Mouse (Mus musculus) retina, embryonic 14.5 days (tissue): Measurements from ENCODE around the gene Anapc2.
A peak's percentile ranks its signal among the peaks of the same experiment; 100 is the strongest.
"Not testable (repeated sequence)": the region's sequence is repeated elsewhere in the genome, so short reads cannot be mapped to it uniquely, and the experiment has no call there.

Experiments
- DNase-seq: peaks from one replicate; pipeline ENCODE4 v3.0.0-alpha.2; 2015; ENCODE audit warnings: low spot score

Anapc2 gene

GRCm38 (mm10) chr2:25240723-25241437 is 31.4 kb upstream of the Anapc2 start:
- DNase-seq = peak; percentile 82

- DNase-seq = no peak
Measured at GRCm38 (mm10) chr2:25241438-25241775, 30.9 kb upstream of the Anapc2 start.

GRCm38 (mm10) chr2:25242101-25242506 is 30.2 kb upstream of the Anapc2 start, which contains the start of the genes Rnf208 and Cysrt1:
Gene Rnf208, plus strand, starts transcription at chr2:25242255.
Gene Cysrt1, minus strand, starts transcription at chr2:25242452.
- peak; percentile 62 for DNase-seq

DNA sequence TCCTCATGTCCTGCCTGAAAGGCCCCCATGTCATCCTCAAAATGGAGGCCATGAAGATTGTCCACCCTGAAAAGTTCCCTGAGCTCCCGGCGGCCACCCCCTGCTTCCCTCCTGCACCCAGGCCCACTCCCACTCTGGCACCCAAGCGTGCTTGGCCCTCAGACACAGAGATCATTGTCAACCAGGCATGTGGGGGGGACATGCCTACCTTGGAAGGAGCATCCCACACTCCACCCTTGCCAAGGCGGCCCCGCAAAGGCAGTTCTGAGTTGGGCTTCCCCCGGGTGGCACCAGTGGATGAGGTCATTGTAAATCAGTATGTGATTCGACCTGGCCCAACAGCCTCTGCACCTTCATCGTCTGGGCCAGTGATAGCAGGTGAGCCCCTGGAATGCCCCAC is 28.9 kb upstream of the Anapc2 start:
- no peak for DNase-seq

- DNase-seq = no peak
Measured at GRCm38 (mm10) chr2:25244144-25244543, 28.1 kb upstream of the Anapc2 start.

- no peak for DNase-seq
Measured at GRCm38 (mm10) chr2:25246183-25247072, 25.9 kb upstream of the Anapc2 start, which contains the start of gene AL732309.1. Gene AL732309.1, minus strand, starts transcription at chr2:25246863.

DNA sequence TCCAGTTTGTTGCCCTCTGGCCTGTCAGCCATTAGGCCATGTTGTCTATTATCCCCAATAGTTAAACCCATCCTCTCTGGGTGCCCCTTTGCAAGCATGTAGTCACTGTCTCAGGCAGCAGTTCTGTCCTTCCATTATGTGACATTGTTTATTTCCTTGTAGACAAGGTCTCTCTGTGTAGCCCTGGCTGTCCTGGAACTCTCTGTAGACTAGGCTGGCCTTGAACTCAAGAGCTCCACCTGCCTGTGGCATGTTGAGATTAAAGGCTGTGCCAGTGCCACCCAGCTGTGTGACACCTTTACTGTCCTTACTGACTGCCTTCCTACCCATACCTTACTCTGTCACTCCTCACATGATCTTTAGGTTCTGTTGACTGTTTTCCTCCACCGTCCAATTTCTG is 19.9 kb upstream of the Anapc2 start:
- no peak for DNase-seq

DNA sequence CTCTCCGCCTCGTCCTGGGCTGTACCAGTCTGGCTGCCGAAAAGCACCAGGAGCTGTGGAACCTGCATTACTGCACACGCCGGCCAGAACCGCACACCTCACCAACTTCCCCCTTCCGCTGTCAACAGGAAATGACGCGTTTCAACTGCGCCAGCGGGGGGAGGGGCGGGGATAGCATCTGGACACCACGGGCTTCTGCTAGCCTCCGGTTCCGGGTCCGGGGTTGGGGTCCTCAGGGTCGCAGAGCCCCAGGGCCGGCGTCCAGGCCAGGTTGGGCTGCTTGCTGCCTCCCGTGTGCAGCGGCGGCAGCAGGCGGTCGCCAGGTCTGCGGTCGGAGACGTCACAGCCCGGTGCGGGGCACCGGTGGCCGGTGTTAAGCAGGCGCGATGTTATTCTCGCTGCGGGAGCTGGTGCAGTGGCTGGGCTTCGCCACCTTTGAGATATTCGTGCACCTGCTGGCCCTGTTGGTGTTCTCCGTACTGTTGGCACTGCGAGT is 16.9 kb upstream of the Anapc2 start, which contains the start of gene Tmem203:
TSS of gene Tmem203 (plus strand) at position 156 of the 496 bp plus-strand sequence.
- DNase-seq = peak; percentile 95

GRCm38 (mm10) chr2:25256443-25257109 is 15.7 kb upstream of the Anapc2 start:
- DNase-seq = peak; percentile 60

DNA sequence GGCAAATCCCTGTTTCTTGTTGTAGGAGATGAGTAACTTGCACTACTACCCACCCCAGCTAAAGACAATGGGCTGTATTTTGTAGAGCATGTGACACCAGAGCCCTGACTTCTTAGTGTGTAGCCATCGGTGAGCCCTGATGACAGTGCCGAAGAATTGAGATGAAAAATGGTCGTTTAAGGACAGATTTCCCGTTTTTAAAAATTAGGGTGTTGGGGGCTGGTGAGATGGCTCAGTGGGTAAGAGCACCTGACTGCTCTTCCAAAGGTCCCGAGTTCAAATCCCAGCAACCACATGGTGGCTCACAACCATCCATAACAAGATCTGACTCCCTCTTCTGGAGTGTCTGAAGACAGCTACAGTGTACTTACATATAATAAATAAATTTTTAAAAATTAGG is 15.0 kb upstream of the Anapc2 start:
- not testable (repeated sequence) for DNase-seq

- DNase-seq = peak; percentile 32
Measured at GRCm38 (mm10) chr2:25258887-25259286, 13.4 kb upstream of the Anapc2 start.

DNA sequence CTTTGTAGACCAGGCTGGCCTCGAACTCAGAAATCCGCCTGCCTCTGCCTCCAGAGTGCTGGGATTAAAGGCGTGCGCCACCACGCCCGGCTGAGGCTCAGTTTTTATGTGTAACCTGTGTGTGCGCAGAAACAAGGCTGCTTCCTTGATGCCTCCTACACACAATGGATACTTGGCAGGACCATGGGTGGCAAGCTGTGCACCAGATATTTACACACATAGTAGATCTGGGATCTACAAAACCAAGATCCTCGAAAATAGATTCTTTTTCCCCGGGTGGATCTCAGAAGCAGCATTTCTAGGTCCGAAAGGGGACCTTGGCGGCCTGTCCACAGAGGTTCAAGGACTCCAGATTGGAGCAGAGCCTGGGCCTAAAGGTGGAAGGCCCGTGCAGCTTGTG is 10.4 kb upstream of the Anapc2 start:
- no peak for DNase-seq

- DNase-seq = peak; percentile 97
Measured at GRCm38 (mm10) chr2:25262291-25262767, 9.9 kb upstream of the Anapc2 start, which contains the start of gene Tprn. Gene Tprn, plus strand, starts transcription at chr2:25262618.

- peak; percentile 51 for DNase-seq
Measured at GRCm38 (mm10) chr2:25262795-25263622, 9.3 kb upstream of the Anapc2 start.

DNA sequence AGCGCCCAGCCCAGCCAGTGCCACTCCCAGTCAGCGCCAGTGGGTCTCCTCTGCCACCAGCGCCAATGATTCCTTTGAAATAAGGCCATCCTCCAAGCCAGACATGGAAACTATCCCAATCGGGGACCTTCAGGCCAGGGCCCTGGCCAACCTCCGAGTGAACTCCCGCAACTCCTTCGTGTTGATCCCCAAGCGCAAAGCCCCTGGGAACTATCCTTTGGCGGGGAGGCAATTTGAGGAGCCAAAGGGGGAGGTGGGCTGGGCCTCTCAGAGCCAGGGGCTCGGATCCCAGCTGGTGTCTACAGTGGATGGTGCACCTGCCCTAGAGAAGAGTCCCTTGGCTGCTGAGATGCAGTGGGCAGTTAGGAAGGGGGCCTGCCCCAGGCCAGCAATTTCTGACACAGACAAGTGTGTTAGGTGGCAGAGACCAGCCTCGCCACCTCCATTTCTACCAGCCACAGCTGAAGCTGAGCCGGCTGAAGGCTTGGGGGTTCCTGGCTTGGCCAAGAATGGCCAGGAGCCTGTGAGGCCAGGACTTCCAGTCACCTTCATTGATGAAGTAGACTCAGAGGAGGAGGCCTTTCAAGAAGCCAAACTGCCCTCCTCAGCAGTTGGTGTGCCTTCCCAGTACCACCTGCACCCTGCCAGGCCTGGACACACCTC is 8.5 kb upstream of the Anapc2 start:
- no peak for DNase-seq

- no peak for DNase-seq
Measured at GRCm38 (mm10) chr2:25264286-25264660, 8.0 kb upstream of the Anapc2 start.

- DNase-seq = no peak
Measured at GRCm38 (mm10) chr2:25264851-25265250, 7.4 kb upstream of the Anapc2 start.

GRCm38 (mm10) chr2:25265897-25266656 is 6.2 kb upstream of the Anapc2 start:
- DNase-seq = no peak

DNA sequence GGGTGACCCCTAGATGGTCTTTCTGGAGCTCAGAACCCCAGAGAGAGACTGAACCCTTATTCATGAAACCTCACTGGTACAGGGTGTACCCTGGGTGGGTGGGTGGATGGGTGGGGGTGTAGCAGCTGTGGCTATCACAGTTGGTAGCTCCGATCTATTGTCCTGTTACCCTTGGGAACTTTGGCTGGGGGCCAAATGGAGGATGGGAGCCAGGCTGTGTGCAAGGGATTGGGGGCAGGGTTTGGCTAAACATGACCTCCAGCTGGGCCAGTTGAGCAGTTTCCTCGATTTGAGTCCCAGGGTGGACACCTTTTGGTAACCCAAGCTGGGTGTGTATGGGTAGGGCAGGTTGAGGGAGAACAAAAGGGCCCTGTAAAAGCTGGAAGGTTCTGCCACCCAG is 5.6 kb upstream of the Anapc2 start:
- no peak for DNase-seq

DNA sequence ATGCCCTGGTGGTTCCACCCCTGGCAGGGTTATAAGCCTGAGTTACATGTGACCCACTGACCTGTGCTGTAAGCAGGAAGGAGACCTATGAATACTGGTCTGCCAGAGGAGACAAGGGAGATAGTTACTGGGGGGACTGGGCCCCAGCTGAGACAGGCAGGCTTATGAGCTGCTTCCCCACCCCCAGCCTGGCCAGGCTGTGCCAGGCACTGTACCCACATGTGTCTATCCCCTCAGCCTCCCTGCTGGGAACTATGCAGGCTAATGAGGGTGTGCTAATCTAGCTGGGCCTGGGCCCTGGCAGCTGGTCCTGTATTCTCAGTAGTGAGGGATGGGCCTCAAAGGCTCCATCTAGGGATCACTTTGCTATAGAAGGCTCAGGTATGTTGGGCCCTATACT is 5.0 kb upstream of the Anapc2 start:
- DNase-seq = no peak
